Mouse (Mus musculus): Measurements from ENCODE around the gene Oprm1. TPM values are rescaled to one million over a fixed set of nuclear protein-coding genes. Genes with fewer than 3 reads are reported as not detected.

Oprm1 gene
- polyA plus RNA-seq, 1 experiment from 2014 or later = 0.72 TPM

GRCm38 (mm10) chr10:7063752-7064457 lies 305.6 kb downstream of the Oprm1 start:
- H3K27ac ChIP-seq = no peak overlapping the region
- 90% methylated on average over 9 of the region's 9 CpGs for WGBS
- H3K4me1 ChIP-seq = no peaks in the 10 kb centered on the region
- H3K4me3 ChIP-seq (replicated peaks) = no peak overlapping the region
- H3K9ac ChIP-seq = no peak overlapping the region
- no peak overlapping the region for H3K4me2 ChIP-seq
- H3K36me3 ChIP-seq (replicated peaks) = no peaks in the 10 kb centered on the region
- no peaks in the 10 kb centered on the region for H3K9me3 ChIP-seq
- no peak for ATAC-seq (ENCODE audit: low FRiP score)
- no peaks in the 10 kb centered on the region for H3K27me3 ChIP-seq

DNA sequence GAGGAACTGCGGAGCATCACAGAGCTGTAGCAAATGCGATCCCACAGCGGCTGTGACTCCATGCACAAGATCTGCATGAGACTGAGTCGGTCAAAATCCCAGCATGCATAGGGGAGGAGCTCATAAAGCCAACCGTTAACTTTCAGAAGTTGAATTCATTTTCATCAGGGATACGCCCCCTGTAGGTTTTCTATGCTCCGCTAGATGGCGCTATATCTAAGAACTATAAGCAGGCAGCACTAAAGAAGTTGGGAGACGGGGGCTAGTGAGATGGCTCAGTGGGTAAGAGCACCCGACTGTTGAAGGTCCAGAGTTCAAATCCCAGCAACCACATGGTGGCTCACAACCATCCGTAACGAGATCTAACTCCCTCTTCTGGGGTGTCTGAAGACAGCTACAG lies 310.3 kb downstream of the Oprm1 start:
- Histone ChIP-seq H3K4me1 (peaks cover 7% of the 10 kb centered on the region; the same call in 1 of the 2 replicates), H3K9ac (no peak overlapping the region), H3K4me2 (no peak overlapping the region), H3K27me3 (no peaks in the 10 kb centered on the region), H3K4me3 (replicated peaks) (no peak overlapping the region), H3K9me3 (no peaks in the 10 kb centered on the region), H3K36me3 (replicated peaks) (no peaks in the 10 kb centered on the region), H3K27ac (no peak overlapping the region)
- WGBS = 76% methylated on average over 12 of the region's 12 CpGs
- no peak for ATAC-seq (ENCODE audit: low FRiP score)

DNA sequence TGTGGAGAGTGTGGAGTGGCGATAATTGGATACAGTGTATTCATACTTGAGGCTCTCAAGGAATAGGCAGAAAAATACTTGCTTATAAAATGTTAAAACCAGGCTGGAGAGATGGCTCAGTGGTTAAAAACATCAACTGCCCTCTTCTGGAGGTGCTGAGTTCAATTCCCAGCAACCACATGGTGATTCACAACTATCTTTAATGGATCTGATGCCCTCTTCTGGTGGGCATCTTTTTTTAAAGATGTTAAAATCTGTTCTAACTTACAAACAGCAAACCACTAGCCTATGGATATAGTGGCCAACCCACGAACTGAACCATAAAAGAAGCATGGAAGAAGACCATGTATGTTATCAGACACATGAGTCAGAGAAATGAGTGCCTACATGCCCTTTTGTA lies 310.8 kb downstream of the Oprm1 start:
- Histone ChIP-seq H3K4me2 (no peak overlapping the region), H3K4me1 (peaks cover 7% of the 10 kb centered on the region; the same call in 1 of the 2 replicates), H3K36me3 (replicated peaks) (no peaks in the 10 kb centered on the region), H3K9me3 (no peaks in the 10 kb centered on the region), H3K27ac (no peak overlapping the region), H3K4me3 (replicated peaks) (no peak overlapping the region), H3K27me3 (no peaks in the 10 kb centered on the region), H3K9ac (no peak overlapping the region)
- WGBS = 91% methylated on average over 2 of the region's 2 CpGs
- no peak for ATAC-seq (ENCODE audit: low FRiP score)

DNA sequence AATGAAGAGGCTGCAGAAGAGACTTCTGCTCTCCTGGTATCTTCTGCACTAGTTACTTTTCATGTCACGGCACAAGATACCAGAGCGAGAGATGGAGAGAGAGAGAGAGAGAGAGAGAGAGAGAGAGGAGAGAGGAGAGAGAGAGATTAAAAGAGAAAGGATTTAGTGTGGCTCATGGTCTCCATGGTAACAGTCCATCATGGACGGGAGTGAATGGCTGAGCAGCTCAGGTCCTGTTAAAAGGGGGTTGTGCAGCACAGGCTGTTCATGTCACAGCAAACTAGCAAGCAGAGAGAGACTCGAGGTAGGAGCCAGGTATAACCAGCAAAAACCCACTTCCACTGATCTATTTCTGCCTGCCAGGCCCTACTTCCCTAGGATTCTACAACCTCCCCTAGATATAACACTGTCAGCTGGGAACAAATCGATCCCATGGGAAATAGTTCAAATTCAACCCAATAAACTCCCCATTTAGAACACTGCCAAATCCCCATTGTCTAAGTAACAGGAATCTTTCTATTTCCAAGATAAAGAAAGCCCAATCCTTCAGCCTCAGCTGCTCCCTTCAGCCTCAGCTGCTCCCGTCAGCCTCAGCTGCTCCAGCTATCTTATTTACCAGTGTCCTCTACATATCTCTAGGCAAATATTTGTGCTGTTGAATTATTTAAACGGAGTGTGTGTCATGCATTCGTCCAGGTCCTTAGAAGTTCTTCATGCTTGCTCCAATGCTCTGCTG lies 312.0 kb downstream of the Oprm1 start:
- 48% methylated on average over 8 of the region's 8 CpGs for WGBS

GRCm38 (mm10) chr10:7070924-7071323 lies 312.6 kb downstream of the Oprm1 start:
- 88% methylated on average over 5 of the region's 5 CpGs for WGBS
- Histone ChIP-seq H3K4me1 (peaks cover 7% of the 10 kb centered on the region; the same call in 1 of the 2 replicates), H3K27ac (no peak overlapping the region), H3K36me3 (replicated peaks) (no peaks in the 10 kb centered on the region), H3K9me3 (no peaks in the 10 kb centered on the region), H3K9ac (no peak overlapping the region), H3K4me2 (no peak overlapping the region), H3K4me3 (replicated peaks) (no peak overlapping the region), H3K27me3 (no peaks in the 10 kb centered on the region)
- no peak for ATAC-seq (ENCODE audit: low FRiP score)

More for the DNA sequence above, 312.0 kb downstream of the Oprm1 start:
- Histone ChIP-seq H3K27ac (no peak overlapping the region), H3K27me3 (no peaks in the 10 kb centered on the region), H3K36me3 (replicated peaks) (no peaks in the 10 kb centered on the region), H3K4me3 (replicated peaks) (no peak overlapping the region), H3K9ac (no peak overlapping the region), H3K4me2 (no peak overlapping the region), H3K4me1 (peaks cover 7% of the 10 kb centered on the region; the same call in 1 of the 2 replicates), H3K9me3 (no peaks in the 10 kb centered on the region)
- ATAC-seq (ENCODE audit: low FRiP score) = peak; percentile 79; the same call in 1 of the 2 replicates

GRCm38 (mm10) chr10:7074231-7074630 lies 315.9 kb downstream of the Oprm1 start:
- Histone ChIP-seq H3K27ac (no peak overlapping the region), H3K36me3 (replicated peaks) (no peaks in the 10 kb centered on the region), H3K4me3 (replicated peaks) (no peak overlapping the region), H3K4me1 (peaks cover 7% of the 10 kb centered on the region; the same call in 1 of the 2 replicates), H3K27me3 (no peaks in the 10 kb centered on the region), H3K9me3 (no peaks in the 10 kb centered on the region), H3K4me2 (no peak overlapping the region), H3K9ac (no peak overlapping the region)
- WGBS = 97% methylated on average over 2 of the region's 2 CpGs
- no peak for ATAC-seq (ENCODE audit: low FRiP score)

DNA sequence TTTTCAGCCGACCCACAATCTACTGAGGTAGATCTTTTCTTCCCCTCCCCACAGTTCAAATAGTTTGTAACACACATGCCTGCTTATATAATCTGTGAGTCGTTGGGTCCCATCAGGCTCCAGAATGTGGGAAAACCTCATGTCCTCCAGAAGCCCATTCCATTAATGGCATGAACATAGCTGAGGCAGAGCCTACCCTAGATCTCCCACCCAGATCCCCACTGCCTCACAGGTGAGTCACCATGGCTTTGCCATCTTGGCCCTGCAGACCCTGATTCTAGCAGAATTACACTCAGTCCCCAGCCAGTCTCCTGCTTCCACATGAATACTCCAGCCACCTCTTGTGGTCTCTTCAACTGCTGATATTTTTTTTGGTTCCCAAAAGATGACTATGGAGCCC lies 317.4 kb downstream of the Oprm1 start:
- H3K4me2 ChIP-seq = no peak overlapping the region
- WGBS = 91% methylated on average over 2 of the region's 2 CpGs
- H3K27ac ChIP-seq = no peak overlapping the region
- H3K9me3 ChIP-seq = no peaks in the 10 kb centered on the region
- no peak overlapping the region for H3K4me3 ChIP-seq (replicated peaks)
- H3K27me3 ChIP-seq = no peaks in the 10 kb centered on the region
- H3K36me3 ChIP-seq (replicated peaks) = no peaks in the 10 kb centered on the region
- no peaks in the 10 kb centered on the region for H3K4me1 ChIP-seq
- no peak for ATAC-seq (ENCODE audit: low FRiP score)
- H3K9ac ChIP-seq = no peak overlapping the region

GRCm38 (mm10) chr10:7076201-7076600 lies 317.9 kb downstream of the Oprm1 start:
- H3K9ac ChIP-seq = no peak overlapping the region
- no peaks in the 10 kb centered on the region for H3K27me3 ChIP-seq
- H3K4me2 ChIP-seq = no peak overlapping the region
- no peak overlapping the region for H3K27ac ChIP-seq
- H3K4me3 ChIP-seq (replicated peaks) = no peak overlapping the region
- no peaks in the 10 kb centered on the region for H3K9me3 ChIP-seq
- ATAC-seq (ENCODE audit: low FRiP score) = peak; percentile 86
- 18% methylated on average over 8 of the region's 8 CpGs for WGBS
- no peaks in the 10 kb centered on the region for H3K4me1 ChIP-seq
- H3K36me3 ChIP-seq (replicated peaks) = no peaks in the 10 kb centered on the region

GRCm38 (mm10) chr10:7076662-7077211 lies 318.4 kb downstream of the Oprm1 start:
- Histone ChIP-seq H3K36me3 (replicated peaks) (no peaks in the 10 kb centered on the region), H3K4me1 (no peaks in the 10 kb centered on the region), H3K27ac (no peak overlapping the region), H3K4me3 (replicated peaks) (no peak overlapping the region), H3K27me3 (no peaks in the 10 kb centered on the region), H3K9ac (no peak overlapping the region), H3K4me2 (no peak overlapping the region), H3K9me3 (no peaks in the 10 kb centered on the region)
- 56% methylated on average over 7 of the region's 8 CpGs for WGBS
- ATAC-seq (ENCODE audit: low FRiP score) = peak; percentile 24; the same call in 1 of the 2 replicates

GRCm38 (mm10) chr10:7077389-7077808 lies 319.1 kb downstream of the Oprm1 start:
- Histone ChIP-seq H3K4me1 (no peaks in the 10 kb centered on the region), H3K27ac (no peak overlapping the region), H3K9ac (no peak overlapping the region), H3K27me3 (no peaks in the 10 kb centered on the region), H3K4me2 (no peak overlapping the region), H3K36me3 (replicated peaks) (no peaks in the 10 kb centered on the region), H3K4me3 (replicated peaks) (no peak overlapping the region), H3K9me3 (no peaks in the 10 kb centered on the region)
- no peak for ATAC-seq (ENCODE audit: low FRiP score)
- 81% methylated on average over 7 of the region's 7 CpGs for WGBS

- Histone ChIP-seq H3K9ac (no peak overlapping the region), H3K36me3 (replicated peaks) (no peaks in the 10 kb centered on the region), H3K9me3 (no peaks in the 10 kb centered on the region), H3K27ac (no peak overlapping the region), H3K4me2 (no peak overlapping the region), H3K4me1 (no peaks in the 10 kb centered on the region), H3K27me3 (no peaks in the 10 kb centered on the region), H3K4me3 (replicated peaks) (no peak overlapping the region)
- no peak for ATAC-seq (ENCODE audit: low FRiP score)
- 88% methylated on average over 1 of the region's 1 CpGs for WGBS
Measured at GRCm38 (mm10) chr10:7077971-7078370, 319.7 kb downstream of the Oprm1 start.

Data from forebrain, embryonic 12.5 days (tissue).